Mouse (Mus musculus) ES-Bruce4 (cell line): ENCODE measurements at regions not wholly inside any gene's neighbourhood (a gene's known extent, or its start where the extent isn't known, plus 50 kb on each side); places are given as distances from the start of the nearest gene placed in this dataset.

Experiments
- CTCF ChIP-seq: IDR thresholded peaks from one replicate; pipeline ENCODE4 v1.8.1; 2011; ENCODE audit warnings: low read depth, low read length
- EP300 ChIP-seq: IDR thresholded peaks from 2 replicates; pipeline ENCODE4 v1.6.1; 2011; ENCODE audit warnings: low read depth, low read length; ENCODE audit not compliant: insufficient read depth
- POLR2A ChIP-seq: IDR thresholded peaks from one replicate; pipeline ENCODE4 v1.8.1; 2011; ENCODE audit warnings: low read length; ENCODE audit not compliant: insufficient read depth

- no peak for TF ChIP-seq CTCF
- no peak for TF ChIP-seq POLR2A
- TF ChIP-seq EP300, result no peak
Observed at GRCm38 (mm10) chr2:93106581-93106980, 60.6 kb upstream of the Prdm11 start.
